Mouse (Mus musculus): Measurements from ENCODE around the gene Prdm1. TPM values are rescaled to one million over a fixed set of nuclear protein-coding genes. Genes with fewer than 3 reads are reported as not detected.

The Prdm1 gene
- polyA plus RNA-seq, 1 experiment = 8.3 TPM

- Histone ChIP-seq H3K4me1 (ENCODE audit: control insufficient read depth, insufficient read depth, insufficient read length, low read length) (peaks cover 15% of the 10 kb centered on the region; the same call in 1 of the 2 replicates), H3K27me3 (ENCODE audit: control insufficient read depth, insufficient read depth, low read length) (no peaks in the 10 kb centered on the region), H3K4me3 (ENCODE audit: low read depth, low read length) (no peak overlapping the region), H3K27ac (ENCODE audit: insufficient read depth, low read depth, low read length) (no peak overlapping the region), H3K36me3 (ENCODE audit: control insufficient read depth, insufficient read depth, low read length) (peaks cover 12% of the 10 kb centered on the region)
- TF ChIP-seq POLR2A (IDR thresholded peaks at IDR 0.05; ENCODE audit: low read depth, low read length) (no peak), CTCF (IDR thresholded peaks at IDR 0.05; ENCODE audit: extremely low read depth, insufficient read length, insufficient replicate concordance, low read depth, low read length) (no peak)
- WGBS = 78% methylated on average over 4 of the region's 4 CpGs
These were observed 92.3 kb downstream of the Prdm1 start for GRCm38 (mm10) chr10:44435956-44436355.

DNA sequence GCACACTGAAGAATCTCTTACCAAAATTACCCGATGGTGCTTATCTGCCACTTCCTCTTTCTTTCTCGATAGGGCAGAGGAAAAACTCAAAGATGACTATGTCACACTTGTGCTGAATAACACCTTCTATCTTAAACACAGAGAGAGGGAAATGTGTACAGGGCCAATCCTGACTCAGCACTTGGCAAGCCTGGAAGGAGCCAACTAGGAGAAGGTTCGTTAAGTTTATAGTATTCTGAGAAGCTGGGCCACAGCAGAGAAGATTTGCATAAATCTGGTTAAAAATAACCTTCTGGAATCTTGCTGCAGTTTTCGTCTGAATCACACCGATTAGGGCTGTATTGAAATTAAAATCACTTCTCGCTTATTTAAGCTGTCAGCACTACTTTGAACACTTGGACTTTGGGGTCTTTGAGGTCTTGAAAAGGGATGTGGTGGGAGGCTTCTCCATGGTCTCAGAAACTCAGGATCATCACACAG lies 93.6 kb downstream of the Prdm1 start:
- H3K27ac ChIP-seq (ENCODE audit: insufficient read depth, low read depth, low read length) = no peak overlapping the region
- TF ChIP-seq POLR2A (IDR thresholded peaks at IDR 0.05; ENCODE audit: low read depth, low read length) (no peak), CTCF (IDR thresholded peaks at IDR 0.05; ENCODE audit: extremely low read depth, insufficient read length, insufficient replicate concordance, low read depth, low read length) (no peak)
- no peak overlapping the region for H3K4me3 ChIP-seq (ENCODE audit: low read depth, low read length)
- H3K27me3 ChIP-seq (ENCODE audit: control insufficient read depth, insufficient read depth, low read length) = no peaks in the 10 kb centered on the region
- peaks cover 15% of the 10 kb centered on the region; the same call in 1 of the 2 replicates for H3K4me1 ChIP-seq (ENCODE audit: control insufficient read depth, insufficient read depth, insufficient read length, low read length)
- WGBS = 46% methylated on average over 6 of the region's 6 CpGs
- peaks cover 3% of the 10 kb centered on the region for H3K36me3 ChIP-seq (ENCODE audit: control insufficient read depth, insufficient read depth, low read length)

- H3K27ac ChIP-seq (ENCODE audit: insufficient read depth, low read depth, low read length) = no peak overlapping the region
- peaks cover 29% of the 10 kb centered on the region; the same call in 1 of the 2 replicates for H3K4me1 ChIP-seq (ENCODE audit: control insufficient read depth, insufficient read depth, insufficient read length, low read length)
- TF ChIP-seq POLR2A (IDR thresholded peaks at IDR 0.05; ENCODE audit: low read depth, low read length) = no peak
- no peaks in the 10 kb centered on the region for H3K27me3 ChIP-seq (ENCODE audit: control insufficient read depth, insufficient read depth, low read length)
- WGBS = 85% methylated on average over 11 of the region's 11 CpGs
- no peak overlapping the region for H3K4me3 ChIP-seq (ENCODE audit: low read depth, low read length)
- H3K36me3 ChIP-seq (ENCODE audit: control insufficient read depth, insufficient read depth, low read length) = no peaks in the 10 kb centered on the region
These were observed 96.1 kb downstream of the Prdm1 start for GRCm38 (mm10) chr10:44432235-44432634.

DNA sequence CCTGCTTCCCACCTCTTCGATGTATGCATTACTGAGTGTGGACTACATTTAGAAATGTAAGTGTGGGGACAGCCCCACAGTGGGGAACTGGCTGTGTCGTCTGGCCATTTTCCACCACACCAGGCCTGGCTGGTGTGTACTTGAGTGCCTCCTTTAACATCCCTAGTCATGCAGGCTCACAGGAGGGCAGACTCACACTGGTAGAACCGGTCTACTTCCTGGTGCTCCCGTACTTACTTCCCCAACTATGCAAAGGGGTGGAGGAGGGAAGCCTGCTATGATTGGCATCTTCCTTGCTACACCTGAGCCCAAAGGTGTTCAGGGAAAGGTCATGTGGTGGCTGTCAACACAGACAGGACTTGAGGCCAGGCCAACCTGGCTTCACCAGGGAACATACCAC lies 96.6 kb downstream of the Prdm1 start:
- TF ChIP-seq POLR2A (IDR thresholded peaks at IDR 0.05; ENCODE audit: low read depth, low read length) = no peak
- no peak for TF ChIP-seq CTCF (IDR thresholded peaks at IDR 0.05; ENCODE audit: extremely low read depth, insufficient read length, insufficient replicate concordance, low read depth, low read length)
- H3K4me3 ChIP-seq (ENCODE audit: low read depth, low read length) = no peak overlapping the region
- no peak overlapping the region for H3K27ac ChIP-seq (ENCODE audit: insufficient read depth, low read depth, low read length)
- 43% methylated on average over 4 of the region's 4 CpGs for WGBS
- H3K36me3 ChIP-seq (ENCODE audit: control insufficient read depth, insufficient read depth, low read length) = no peaks in the 10 kb centered on the region
- H3K4me1 ChIP-seq (ENCODE audit: control insufficient read depth, insufficient read depth, insufficient read length, low read length) = peaks cover 29% of the 10 kb centered on the region; the same call in 1 of the 2 replicates
- H3K27me3 ChIP-seq (ENCODE audit: control insufficient read depth, insufficient read depth, low read length) = no peaks in the 10 kb centered on the region

DNA sequence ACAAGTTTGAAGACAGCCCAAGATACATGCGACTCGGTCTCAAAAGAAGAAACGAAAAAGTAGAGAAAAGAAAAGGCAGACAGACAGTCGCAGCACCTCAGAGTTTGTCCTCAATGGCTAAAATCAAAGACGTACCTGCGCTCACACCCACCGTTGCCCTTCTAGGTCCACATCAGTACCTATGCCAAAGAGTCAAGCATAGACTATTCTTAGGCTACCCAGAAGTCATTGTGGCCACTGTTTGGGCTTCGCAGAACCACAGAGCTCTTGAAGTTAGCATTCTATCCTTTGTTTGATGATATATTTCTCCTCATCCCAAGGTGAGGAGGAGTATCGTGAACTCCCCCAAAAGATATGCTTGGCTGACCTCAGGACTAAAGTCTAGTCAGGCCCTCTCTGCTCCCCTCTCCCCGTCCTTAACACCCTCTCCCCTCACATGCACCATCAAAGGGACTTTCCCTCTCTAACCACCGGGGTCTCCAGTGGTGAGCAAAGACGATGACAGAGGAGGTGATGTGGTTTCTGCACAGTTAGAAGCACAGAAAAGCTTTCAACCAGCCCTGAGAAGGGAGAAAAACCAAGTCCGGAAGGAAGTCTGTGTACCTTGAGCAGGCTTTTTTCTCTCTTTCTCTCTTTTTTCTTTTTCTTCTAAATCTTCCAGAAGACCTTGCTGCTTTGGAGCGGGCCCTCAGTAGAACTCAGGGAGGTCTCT lies 99.0 kb downstream of the Prdm1 start:
- WGBS = 89% methylated on average over 14 of the region's 14 CpGs
- Histone ChIP-seq H3K36me3 (ENCODE audit: control insufficient read depth, insufficient read depth, low read length) (no peaks in the 10 kb centered on the region), H3K4me3 (ENCODE audit: low read depth, low read length) (no peak overlapping the region), H3K27ac (ENCODE audit: insufficient read depth, low read depth, low read length) (peak overlapping the region; percentile 100; the same call in 1 of the 2 replicates), H3K27me3 (ENCODE audit: control insufficient read depth, insufficient read depth, low read length) (no peaks in the 10 kb centered on the region), H3K4me1 (ENCODE audit: control insufficient read depth, insufficient read depth, insufficient read length, low read length) (peaks cover 31% of the 10 kb centered on the region; the same call in 1 of the 2 replicates)
- no peak for TF ChIP-seq POLR2A (IDR thresholded peaks at IDR 0.05; ENCODE audit: low read depth, low read length)
- TF ChIP-seq CTCF (IDR thresholded peaks at IDR 0.05; ENCODE audit: extremely low read depth, insufficient read length, insufficient replicate concordance, low read depth, low read length) = no peak

DNA sequence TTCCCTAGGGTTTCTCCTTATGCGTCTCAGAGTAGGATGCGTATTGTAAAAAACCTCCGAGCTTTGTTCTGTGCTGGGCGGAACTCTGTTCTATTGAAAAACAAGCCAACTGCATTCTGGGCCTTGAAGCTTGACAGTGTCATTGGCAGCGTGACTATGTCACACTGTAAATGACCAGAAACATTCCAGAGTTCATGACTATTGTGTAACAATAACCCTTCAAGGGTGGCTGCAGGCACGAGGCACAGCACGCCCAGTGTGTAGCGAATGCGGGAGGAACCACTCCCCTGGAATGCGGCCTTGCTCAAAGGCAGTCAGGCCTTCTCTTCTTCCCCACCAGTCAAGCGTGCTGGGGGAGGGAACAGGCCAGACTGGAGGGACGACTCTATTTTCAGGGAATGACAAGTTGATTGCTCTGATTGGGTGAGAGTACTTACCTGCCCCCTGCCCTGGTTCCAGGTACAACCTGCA lies 100.4 kb downstream of the Prdm1 start:
- Histone ChIP-seq H3K27ac (ENCODE audit: insufficient read depth, low read depth, low read length) (peak overlapping the region; percentile 100), H3K36me3 (ENCODE audit: control insufficient read depth, insufficient read depth, low read length) (no peaks in the 10 kb centered on the region), H3K4me1 (ENCODE audit: control insufficient read depth, insufficient read depth, insufficient read length, low read length) (peaks cover 28% of the 10 kb centered on the region; the same call in 1 of the 2 replicates), H3K4me3 (ENCODE audit: low read depth, low read length) (no peak overlapping the region), H3K27me3 (ENCODE audit: control insufficient read depth, insufficient read depth, low read length) (no peaks in the 10 kb centered on the region)
- 30% methylated on average over 12 of the region's 12 CpGs for WGBS
- TF ChIP-seq CTCF (IDR thresholded peaks at IDR 0.05; ENCODE audit: extremely low read depth, insufficient read length, insufficient replicate concordance, low read depth, low read length) (no peak), POLR2A (IDR thresholded peaks at IDR 0.05; ENCODE audit: low read depth, low read length) (no peak)

- Histone ChIP-seq H3K4me3 (ENCODE audit: low read depth, low read length) (no peak overlapping the region), H3K27ac (ENCODE audit: insufficient read depth, low read depth, low read length) (peak overlapping the region; percentile 100)
- 16% methylated on average over 11 of the region's 11 CpGs for WGBS
These were observed 100.9 kb downstream of the Prdm1 start for GRCm38 (mm10) chr10:44427426-44427825.

More at GRCm38 (mm10) chr10:44427426-44427825, 100.9 kb downstream of the Prdm1 start:
- Histone ChIP-seq H3K4me1 (ENCODE audit: control insufficient read depth, insufficient read depth, insufficient read length, low read length) (peaks cover 28% of the 10 kb centered on the region; the same call in 1 of the 2 replicates), H3K36me3 (ENCODE audit: control insufficient read depth, insufficient read depth, low read length) (no peaks in the 10 kb centered on the region), H3K27me3 (ENCODE audit: control insufficient read depth, insufficient read depth, low read length) (no peaks in the 10 kb centered on the region)
- no peak for TF ChIP-seq CTCF (IDR thresholded peaks at IDR 0.05; ENCODE audit: extremely low read depth, insufficient read length, insufficient replicate concordance, low read depth, low read length)
- TF ChIP-seq POLR2A (IDR thresholded peaks at IDR 0.05; ENCODE audit: low read depth, low read length) = no peak

Measured in small intestine, adult 2 months (tissue).